Mouse (Mus musculus) heart, postnatal 0 days (tissue): ENCODE measurements around the gene 6030408B16Rik. TPM values are rescaled to one million over a fixed set of nuclear protein-coding genes. Genes with fewer than 3 reads are reported as not detected.
A peak's percentile ranks its signal among the peaks of the same experiment; 100 is the strongest.

Source experiments
- ATAC-seq: fragments of 200-750 bp; cut with Nextera tagmentation; 2 replicates; pipeline ENCODE4 v1.8.0; 2017; ENCODE audit warnings: low read depth, moderate number of reproducible peaks, moderate library complexity; ENCODE audit not compliant: insufficient read depth
- DNase-seq: peaks from one replicate; pipeline ENCODE4 v3.0.0-alpha.2; 2016; ENCODE audit warnings: low spot score
- H3K27ac ChIP-seq: fragments of 300-500 bp; sonication (generic); 2 replicates; pipeline ENCODE4 v1.5.1; 2014; ENCODE audit warnings: low read depth, mild to moderate bottlenecking
- H3K27me3 ChIP-seq: fragments of 300-500 bp; sonication (generic); 2 replicates; pipeline ENCODE4 v1.6.1; 2014; ENCODE audit warnings: low read length, mixed read lengths; ENCODE audit not compliant: control insufficient read depth, insufficient read depth
- H3K36me3 ChIP-seq: fragments of 300-500 bp; sonication (generic); replicated peaks from 2 replicates; pipeline ENCODE4 v1.6.1; 2014; ENCODE audit warnings: low read length, mixed read lengths; ENCODE audit not compliant: control insufficient read depth, insufficient read depth
- H3K4me1 ChIP-seq: fragments of 300-500 bp; sonication (generic); 2 replicates; pipeline ENCODE4 v1.6.1; 2014; ENCODE audit warnings: antibody characterized with exemption; ENCODE audit not compliant: control insufficient read depth, insufficient read depth
- H3K4me2 ChIP-seq: fragments of 300-500 bp; sonication (generic); 2 replicates; pipeline ENCODE4 v1.6.1; 2014; ENCODE audit warnings: low read depth, mild to moderate bottlenecking, low read length, moderate library complexity
- H3K4me3 ChIP-seq: fragments of 300-500 bp; sonication (generic); 2 replicates; pipeline ENCODE4 v1.5.1; 2014; ENCODE audit warnings: low read depth, low read length
- H3K9ac ChIP-seq: fragments of 300-500 bp; sonication (generic); replicated peaks from 2 replicates; pipeline ENCODE4 v1.6.1; 2014; ENCODE audit warnings: low read depth, low read length, mixed read lengths
- H3K9me3 ChIP-seq: fragments of 300-500 bp; sonication (generic); replicated peaks from 2 replicates; pipeline ENCODE4 v1.6.1; 2016; ENCODE audit warnings: low read length; ENCODE audit not compliant: control insufficient read depth
- CTCF ChIP-seq: IDR thresholded peaks from 2 replicates; pipeline ENCODE4 v1.5.1; 2016; ENCODE audit warnings: antibody characterized with exemption, control low read depth, low read depth
- EP300 ChIP-seq: IDR thresholded peaks from 2 replicates; pipeline ENCODE4 v1.6.1; 2016; ENCODE audit warnings: antibody characterized with exemption, low read depth
- whole genome bisulfite sequencing: fragments of 180-500 bp; shearing (Covaris S2); extraction: QIAGEN DNeasy Blood & Tissue Kit; methylation state at CpG from one replicate; pipeline ENCODE4 v1.1.7; 2014; 5-methylcytosine and 5-hydroxymethylcytosine counted together
- polyA plus RNA-seq: library from polyadenylated mRNA; unstranded; fragments of >200 nt; fragmentation: Nextera tagmentation; extraction: Ambion mirVana; gene quantifications from 2 replicates; pipeline ENCODE4 v1.2.1, GENCODE M21; 2015
- total RNA-seq: library from RNA; depleted of rRNA; stranded (reverse); fragments of >200 nt; gene quantifications from 2 replicates; pipeline ENCODE4 v1.2.3, GENCODE M21; 2014; ENCODE audit warnings: low replicate concordance

Gene 6030408B16Rik
- total and polyA plus RNA-seq, 2 experiments from 2014 or later, result 8.1 to 8.4 TPM

GRCm38 (mm10) chr15:101287361-101287760 lies 5.7 kb upstream of the 6030408B16Rik start:
- Histone ChIP-seq H3K27ac (no peak overlapping the region), H3K36me3 (peaks cover 56% of the 10 kb centered on the region), H3K9ac (no peak overlapping the region), H3K9me3 (no peaks in the 10 kb centered on the region), H3K27me3 (no peaks in the 10 kb centered on the region), H3K4me3 (no peak overlapping the region), H3K4me2 (no peak overlapping the region), H3K4me1 (peaks cover 11% of the 10 kb centered on the region)
- TF ChIP-seq EP300 (no peak), CTCF (no peak)
- ATAC-seq, result no peak
- no peak for DNase-seq
- WGBS, result 73% methylated on average over 6 of the region's 6 CpGs

GRCm38 (mm10) chr15:101290354-101290753 lies 2.7 kb upstream of the 6030408B16Rik start:
- Histone ChIP-seq H3K27me3 (no peaks in the 10 kb centered on the region), H3K9ac (no peak overlapping the region), H3K4me3 (no peak overlapping the region), H3K27ac (no peak overlapping the region), H3K36me3 (peaks cover 59% of the 10 kb centered on the region), H3K9me3 (no peaks in the 10 kb centered on the region), H3K4me1 (peaks cover 8% of the 10 kb centered on the region; the same call in 1 of the 2 replicates), H3K4me2 (no peak overlapping the region)
- TF ChIP-seq CTCF (no peak), EP300 (no peak)
- DNase-seq, result no peak
- no peak for ATAC-seq
- 91% methylated on average over 15 of the region's 15 CpGs for WGBS

- TF ChIP-seq EP300, result no peak
- TF ChIP-seq CTCF, result no peak
- no peaks in the 10 kb centered on the region for H3K27me3 ChIP-seq
- ATAC-seq (no peak), DNase-seq (no peak)
- no peak overlapping the region for H3K4me2 ChIP-seq
- WGBS, result 68% methylated on average over 3 of the region's 3 CpGs
- no peak overlapping the region for H3K9ac ChIP-seq
- H3K9me3 ChIP-seq, result no peaks in the 10 kb centered on the region
- peaks cover 51% of the 10 kb centered on the region for H3K36me3 ChIP-seq
- 0 out of 2 replicates have a peak, but pooled peaks cover 5% of the 10 kb centered on the region for H3K4me1 ChIP-seq
- H3K27ac ChIP-seq, result no peak overlapping the region
- no peak overlapping the region for H3K4me3 ChIP-seq
Observed at GRCm38 (mm10) chr15:101292012-101292411, 1.0 kb upstream of the 6030408B16Rik start.

GRCm38 (mm10) chr15:101294028-101294894 lies 1.2 kb downstream of the 6030408B16Rik start:
- 51% methylated on average over 16 of the region's 16 CpGs for WGBS
- no peak for TF ChIP-seq CTCF
- no peak for TF ChIP-seq EP300
- H3K27me3 ChIP-seq, result no peaks in the 10 kb centered on the region
- ATAC-seq, result peak; percentile 16; the same call in 1 of the 2 replicates
- DNase-seq, result no peak
- peak overlapping the region; percentile 24; the same call in 1 of the 2 replicates for H3K9ac ChIP-seq
- H3K4me3 ChIP-seq, result peak overlapping the region; percentile 12; the same call in 1 of the 2 replicates
- H3K4me1 ChIP-seq, result peaks cover 18% of the 10 kb centered on the region
- peak overlapping the region; percentile 66 for H3K27ac ChIP-seq
- H3K36me3 ChIP-seq, result peaks cover 29% of the 10 kb centered on the region
- H3K4me2 ChIP-seq, result peak overlapping the region; percentile 30
- H3K9me3 ChIP-seq, result no peaks in the 10 kb centered on the region

- WGBS, result 56% methylated on average over 7 of the region's 7 CpGs
- peak overlapping the region; percentile 66 for H3K27ac ChIP-seq
Observed at GRCm38 (mm10) chr15:101295106-101295505, 2.1 kb downstream of the 6030408B16Rik start.

More at GRCm38 (mm10) chr15:101295106-101295505, 2.1 kb downstream of the 6030408B16Rik start:
- no peaks in the 10 kb centered on the region for H3K9me3 ChIP-seq
- H3K9ac ChIP-seq, result no peak overlapping the region
- H3K4me2 ChIP-seq, result no peak overlapping the region; the same call in 1 of the 2 replicates
- ATAC-seq, result no peak
- peaks cover 20% of the 10 kb centered on the region for H3K36me3 ChIP-seq
- no peak overlapping the region for H3K4me3 ChIP-seq
- DNase-seq, result no peak
- no peaks in the 10 kb centered on the region for H3K27me3 ChIP-seq
- TF ChIP-seq CTCF (no peak), EP300 (no peak)
- peaks cover 26% of the 10 kb centered on the region for H3K4me1 ChIP-seq
